Mouse (Mus musculus): ENCODE results near the gene Mchr1. TPM values are rescaled to one million over a fixed set of nuclear protein-coding genes. Genes with fewer than 3 reads are reported as not detected.
A peak's percentile ranks its signal among the peaks of the same experiment; 100 is the strongest.

The Mchr1 gene
- total and polyA plus RNA-seq, 2 experiments from 2014 or later, result 4.5 to 4.7 TPM

DNA sequence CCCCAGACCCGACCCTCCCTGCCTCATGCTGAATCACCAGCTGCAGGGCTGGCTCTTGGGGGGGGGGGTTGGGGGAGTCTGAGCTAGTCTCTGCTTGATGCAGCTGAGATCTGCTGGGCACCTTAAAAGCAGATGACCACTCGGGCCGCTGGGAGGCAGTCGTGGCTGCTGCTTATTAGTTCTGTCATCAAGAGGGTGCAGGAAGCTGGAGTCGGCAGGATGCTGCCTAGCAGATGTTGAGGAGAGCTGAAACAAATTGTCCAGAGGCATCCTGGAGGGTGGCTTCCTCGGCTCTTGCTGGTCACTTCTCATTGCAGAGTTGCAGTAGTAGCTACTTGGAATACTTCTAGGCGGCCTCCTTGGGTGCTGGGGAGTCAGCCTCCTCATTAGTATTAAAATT is 4.0 kb downstream of the Mchr1 start:
- no peaks in the 10 kb centered on the region for H3K4me1 ChIP-seq (ENCODE audit: insufficient read depth)
- no peak for ATAC-seq
- H3K36me3 ChIP-seq (ENCODE audit: insufficient read depth), result no peaks in the 10 kb centered on the region
- TF ChIP-seq CTCF (IDR thresholded peaks at IDR 0.05; ENCODE audit: low read depth), result peak; percentile 52
- no peak overlapping the region for H3K4me2 ChIP-seq (ENCODE audit: low read depth)
- 26% methylated on average over 7 of the region's 7 CpGs for WGBS
- H3K9ac ChIP-seq, result no peak overlapping the region
- H3K27me3 ChIP-seq (ENCODE audit: insufficient read depth, low read length), result no peaks in the 10 kb centered on the region
- H3K27ac ChIP-seq (ENCODE audit: low read depth, low read length), result no peak overlapping the region
- no peaks in the 10 kb centered on the region for H3K9me3 ChIP-seq (ENCODE audit: low read length)
- H3K4me3 ChIP-seq (ENCODE audit: low read depth, low read length), result no peak overlapping the region
- peak; percentile 33 for DNase-seq

GRCm38 (mm10) chr15:81239794-81240343 is 4.6 kb downstream of the Mchr1 start:
- Histone ChIP-seq H3K9me3 (ENCODE audit: low read length) (no peaks in the 10 kb centered on the region), H3K4me2 (ENCODE audit: low read depth) (no peak overlapping the region), H3K4me3 (ENCODE audit: low read depth, low read length) (no peak overlapping the region), H3K27ac (ENCODE audit: low read depth, low read length) (no peak overlapping the region), H3K27me3 (ENCODE audit: insufficient read depth, low read length) (no peaks in the 10 kb centered on the region), H3K9ac (no peak overlapping the region), H3K36me3 (ENCODE audit: insufficient read depth) (no peaks in the 10 kb centered on the region), H3K4me1 (ENCODE audit: insufficient read depth) (no peaks in the 10 kb centered on the region)
- ATAC-seq (no peak), DNase-seq (no peak)
- no peak for TF ChIP-seq CTCF (IDR thresholded peaks at IDR 0.05; ENCODE audit: low read depth)
- 53% methylated on average over 12 of the region's 13 CpGs for WGBS

DNA sequence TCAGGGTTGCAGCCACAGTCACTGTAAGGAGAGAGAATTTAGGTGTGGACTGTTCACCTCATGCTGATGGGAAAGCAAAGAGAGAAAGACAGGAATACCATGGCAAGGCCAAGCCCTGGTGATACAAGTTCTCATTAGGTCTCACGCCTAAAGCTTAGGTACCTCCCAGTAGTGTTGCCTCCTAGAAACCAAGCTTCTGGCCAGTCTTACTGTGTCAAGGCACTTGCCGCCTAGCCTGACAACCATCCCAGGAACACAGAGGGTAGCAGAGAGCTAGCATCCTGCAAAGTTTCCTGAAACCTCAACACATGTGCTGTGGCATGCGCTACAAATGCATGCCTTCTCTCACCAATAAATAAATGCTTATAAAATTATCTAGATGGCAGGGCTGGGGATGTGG is 11.6 kb downstream of the Mchr1 start:
- Histone ChIP-seq H3K27ac (ENCODE audit: low read depth, low read length) (no peak overlapping the region), H3K4me1 (ENCODE audit: insufficient read depth) (no peaks in the 10 kb centered on the region), H3K9ac (no peak overlapping the region), H3K9me3 (ENCODE audit: low read length) (no peaks in the 10 kb centered on the region), H3K4me3 (ENCODE audit: low read depth, low read length) (no peak overlapping the region), H3K27me3 (ENCODE audit: insufficient read depth, low read length) (no peaks in the 10 kb centered on the region), H3K4me2 (ENCODE audit: low read depth) (no peak overlapping the region), H3K36me3 (ENCODE audit: insufficient read depth) (no peaks in the 10 kb centered on the region)
- WGBS, result 94% methylated on average over 3 of the region's 3 CpGs
- no peak for TF ChIP-seq CTCF (IDR thresholded peaks at IDR 0.05; ENCODE audit: low read depth)
- no peak for DNase-seq
- ATAC-seq, result no peak

- Histone ChIP-seq H3K4me3 (ENCODE audit: low read depth, low read length) (no peak overlapping the region), H3K4me2 (ENCODE audit: low read depth) (no peak overlapping the region), H3K36me3 (ENCODE audit: insufficient read depth) (no peaks in the 10 kb centered on the region), H3K27ac (ENCODE audit: low read depth, low read length) (no peak overlapping the region), H3K4me1 (ENCODE audit: insufficient read depth) (no peaks in the 10 kb centered on the region), H3K9ac (no peak overlapping the region), H3K27me3 (ENCODE audit: insufficient read depth, low read length) (no peaks in the 10 kb centered on the region), H3K9me3 (ENCODE audit: low read length) (no peaks in the 10 kb centered on the region)
- ATAC-seq (no peak), DNase-seq (peak; percentile 28)
- WGBS, result 46% methylated on average over 13 of the region's 13 CpGs
- no peak for TF ChIP-seq CTCF (IDR thresholded peaks at IDR 0.05; ENCODE audit: low read depth)
These were observed 12.5 kb downstream of the Mchr1 start for GRCm38 (mm10) chr15:81247583-81248340.

DNA sequence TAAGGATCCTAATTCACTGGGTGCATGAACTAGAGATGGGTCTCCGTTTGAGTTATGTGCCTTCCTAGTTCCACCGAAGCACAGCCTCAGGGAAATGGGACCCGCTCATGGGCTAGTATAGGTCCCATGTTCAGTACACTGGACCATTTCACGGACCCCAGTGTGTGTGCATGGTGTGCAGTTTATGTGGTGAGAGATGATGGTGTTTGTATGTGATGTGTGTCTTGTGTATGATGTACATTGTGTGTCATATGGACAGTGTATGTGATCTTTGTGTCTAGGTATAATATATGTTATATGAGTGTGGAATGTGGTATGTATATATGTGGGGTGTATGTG is 13.0 kb downstream of the Mchr1 start:
- Histone ChIP-seq H3K36me3 (ENCODE audit: insufficient read depth) (no peaks in the 10 kb centered on the region), H3K9me3 (ENCODE audit: low read length) (no peaks in the 10 kb centered on the region), H3K27me3 (ENCODE audit: insufficient read depth, low read length) (no peaks in the 10 kb centered on the region), H3K4me2 (ENCODE audit: low read depth) (no peak overlapping the region), H3K4me1 (ENCODE audit: insufficient read depth) (no peaks in the 10 kb centered on the region), H3K27ac (ENCODE audit: low read depth, low read length) (no peak overlapping the region), H3K4me3 (ENCODE audit: low read depth, low read length) (no peak overlapping the region), H3K9ac (no peak overlapping the region)
- no peak for ATAC-seq
- DNase-seq, result no peak
- TF ChIP-seq CTCF (IDR thresholded peaks at IDR 0.05; ENCODE audit: low read depth), result no peak
- 80% methylated on average over 4 of the region's 4 CpGs for WGBS

GRCm38 (mm10) chr15:81248951-81249579 is 13.8 kb downstream of the Mchr1 start:
- H3K4me2 ChIP-seq (ENCODE audit: low read depth), result no peak overlapping the region
- H3K27ac ChIP-seq (ENCODE audit: low read depth, low read length), result no peak overlapping the region
- no peak overlapping the region for H3K4me3 ChIP-seq (ENCODE audit: low read depth, low read length)
- TF ChIP-seq CTCF (IDR thresholded peaks at IDR 0.05; ENCODE audit: low read depth), result no peak
- no peaks in the 10 kb centered on the region for H3K4me1 ChIP-seq (ENCODE audit: insufficient read depth)
- DNase-seq, result no peak
- no peak overlapping the region for H3K9ac ChIP-seq
- 88% methylated on average over 4 of the region's 4 CpGs for WGBS
- H3K9me3 ChIP-seq (ENCODE audit: low read length), result no peaks in the 10 kb centered on the region
- H3K27me3 ChIP-seq (ENCODE audit: insufficient read depth, low read length), result no peaks in the 10 kb centered on the region
- ATAC-seq, result no peak
- H3K36me3 ChIP-seq (ENCODE audit: insufficient read depth), result no peaks in the 10 kb centered on the region

GRCm38 (mm10) chr15:81252626-81253174 is 17.4 kb downstream of the Mchr1 start:
- H3K4me3 ChIP-seq (ENCODE audit: low read depth, low read length), result no peak overlapping the region
- H3K36me3 ChIP-seq (ENCODE audit: insufficient read depth), result no peaks in the 10 kb centered on the region
- no peak overlapping the region for H3K27ac ChIP-seq (ENCODE audit: low read depth, low read length)
- WGBS, result 53% methylated on average over 4 of the region's 4 CpGs
- no peak overlapping the region for H3K4me2 ChIP-seq (ENCODE audit: low read depth)
- no peaks in the 10 kb centered on the region for H3K27me3 ChIP-seq (ENCODE audit: insufficient read depth, low read length)
- peaks cover 2% of the 10 kb centered on the region; the same call in 1 of the 2 replicates for H3K4me1 ChIP-seq (ENCODE audit: insufficient read depth)
- no peak for ATAC-seq
- no peak for TF ChIP-seq CTCF (IDR thresholded peaks at IDR 0.05; ENCODE audit: low read depth)
- H3K9me3 ChIP-seq (ENCODE audit: low read length), result no peaks in the 10 kb centered on the region
- no peak overlapping the region for H3K9ac ChIP-seq
- no peak for DNase-seq

Measured in forebrain, postnatal 0 days (tissue).